Mouse (Mus musculus) midbrain, embryonic 13.5 days (tissue): ENCODE data around the gene Olfr1393. TPM values are rescaled to one million over a fixed set of nuclear protein-coding genes. Genes with fewer than 3 reads are reported as not detected.
"Not testable (repeated sequence)": the region's sequence is repeated elsewhere in the genome, so short reads cannot be mapped to it uniquely, and the experiment has no call there.

Experiments used
- ATAC-seq: fragments of 200-750 bp; cut with Nextera tagmentation; 2 replicates; pipeline ENCODE4 v1.8.0; 2017; ENCODE audit warnings: mild to moderate bottlenecking, moderate TSS enrichment, moderate library complexity
- H3K27ac ChIP-seq: fragments of 300-500 bp; sonication (generic); 2 replicates; pipeline ENCODE4 v1.5.1; 2015; ENCODE audit warnings: inconsistent platforms, mild to moderate bottlenecking, moderate library complexity
- H3K27me3 ChIP-seq: fragments of 300-500 bp; sonication (generic); 2 replicates; pipeline ENCODE4 v1.6.1; 2015; ENCODE audit warnings: mild to moderate bottlenecking, inconsistent platforms
- H3K36me3 ChIP-seq: fragments of 300-500 bp; sonication (generic); 2 replicates; pipeline ENCODE4 v1.6.1; 2015; ENCODE audit warnings: mild to moderate bottlenecking, inconsistent platforms
- H3K4me1 ChIP-seq: fragments of 300-500 bp; sonication (generic); replicated peaks from 2 replicates; pipeline ENCODE4 v1.6.1; 2015; ENCODE audit warnings: inconsistent platforms
- H3K4me2 ChIP-seq: fragments of 300-500 bp; sonication (generic); replicated peaks from 2 replicates; pipeline ENCODE4 v1.6.1; 2015; ENCODE audit warnings: moderate library complexity, mild to moderate bottlenecking, inconsistent platforms
- H3K4me3 ChIP-seq: fragments of 300-500 bp; sonication (generic); replicated peaks from 2 replicates; pipeline ENCODE4 v1.5.1; 2015; ENCODE audit warnings: mild to moderate bottlenecking, inconsistent platforms
- H3K9ac ChIP-seq: fragments of 300-500 bp; sonication (generic); replicated peaks from 2 replicates; pipeline ENCODE4 v1.6.1; 2015; ENCODE audit warnings: mild to moderate bottlenecking, inconsistent platforms
- H3K9me3 ChIP-seq: fragments of 300-500 bp; sonication (generic); 2 replicates; pipeline ENCODE4 v1.6.1; 2016; ENCODE audit warnings: mild to moderate bottlenecking, inconsistent platforms
- WGBS: fragments of 180-500 bp; shearing (Covaris S2); methylation state at CpG from one replicate; pipeline ENCODE4 v1.1.7; 2015; 5-methylcytosine and 5-hydroxymethylcytosine counted together
- polyA plus RNA-seq: library from polyadenylated mRNA; unstranded; fragments of >200 nt; fragmentation: Nextera tagmentation; extraction: Ambion mirVana; gene quantifications from 2 replicates; pipeline ENCODE4 v1.2.1, GENCODE M21; 2015

Olfr1393 gene
- polyA plus RNA-seq, 1 experiment from 2014 or later: not detected

- Histone ChIP-seq H3K9me3 (no peaks in the 10 kb centered on the region), H3K27ac (no peak overlapping the region), H3K9ac (no peak overlapping the region), H3K4me2 (no peak overlapping the region), H3K4me3 (no peak overlapping the region), H3K27me3 (no peaks in the 10 kb centered on the region), H3K36me3 (0 out of 2 replicates have a peak, but pooled peaks cover 2% of the 10 kb centered on the region), H3K4me1 (peaks cover 6% of the 10 kb centered on the region; the same call in 1 of the 2 replicates)
- ATAC-seq: no peak
- 95% methylated on average over 9 of the region's 9 CpGs for WGBS
Measured at GRCm38 (mm10) chr11:49269761-49270160, 8.3 kb upstream of the Olfr1393 start.

GRCm38 (mm10) chr11:49270368-49270767 is 7.7 kb upstream of the Olfr1393 start:
- Histone ChIP-seq H3K4me3 (no peak overlapping the region), H3K9me3 (no peaks in the 10 kb centered on the region), H3K9ac (no peak overlapping the region), H3K27me3 (no peaks in the 10 kb centered on the region), H3K27ac (no peak overlapping the region), H3K4me2 (no peak overlapping the region), H3K4me1 (peaks cover 6% of the 10 kb centered on the region; the same call in 1 of the 2 replicates), H3K36me3 (no peaks in the 10 kb centered on the region)
- WGBS: 90% methylated on average over 4 of the region's 4 CpGs
- ATAC-seq: no peak

- Histone ChIP-seq H3K9ac (no peak overlapping the region), H3K27ac (no peak overlapping the region), H3K36me3 (no peaks in the 10 kb centered on the region), H3K4me3 (no peak overlapping the region), H3K27me3 (no peaks in the 10 kb centered on the region), H3K9me3 (no peaks in the 10 kb centered on the region), H3K4me2 (no peak overlapping the region), H3K4me1 (peaks cover 6% of the 10 kb centered on the region; the same call in 1 of the 2 replicates)
- peak; percentile 46; the same call in 1 of the 2 replicates for ATAC-seq
- WGBS: 31% methylated on average over 7 of the region's 7 CpGs
Measured at GRCm38 (mm10) chr11:49271334-49271733, 6.8 kb upstream of the Olfr1393 start.

- H3K27ac ChIP-seq: no peak overlapping the region
- ATAC-seq: peak; percentile 72
Measured at GRCm38 (mm10) chr11:49273834-49274519, 4.1 kb upstream of the Olfr1393 start.

GRCm38 (mm10) chr11:49284982-49285381 is 6.9 kb downstream of the Olfr1393 start, which contains the start of gene Olfr1392:
Gene Olfr1392, plus strand, starts transcription at chr11:49285282.
- H3K4me1 ChIP-seq, H3K4me3 ChIP-seq, H3K9me3 ChIP-seq, H3K36me3 ChIP-seq, H3K4me2 ChIP-seq, H3K27ac ChIP-seq, H3K9ac ChIP-seq, H3K27me3 ChIP-seq, ATAC-seq: not testable (repeated sequence)
- WGBS: 47% methylated on average over 1 of the region's 1 CpGs

More at GRCm38 (mm10) chr11:49273834-49274519, 4.1 kb upstream of the Olfr1393 start:
- no peaks in the 10 kb centered on the region for H3K27me3 ChIP-seq
- 62% methylated on average over 11 of the region's 11 CpGs for WGBS
- H3K4me1 ChIP-seq: peaks cover 6% of the 10 kb centered on the region; the same call in 1 of the 2 replicates
- H3K9me3 ChIP-seq: no peaks in the 10 kb centered on the region
- H3K4me2 ChIP-seq: no peak overlapping the region; the same call in 1 of the 2 replicates
- no peaks in the 10 kb centered on the region for H3K36me3 ChIP-seq
- no peak overlapping the region for H3K4me3 ChIP-seq
- 0 out of 2 replicates have a peak overlapping the region, but pooled peaks have one; percentile 1 for H3K9ac ChIP-seq

- no peak overlapping the region for H3K9ac ChIP-seq
- H3K4me2 ChIP-seq: no peak overlapping the region
- H3K4me1 ChIP-seq: no peaks in the 10 kb centered on the region
- no peaks in the 10 kb centered on the region for H3K36me3 ChIP-seq
- WGBS: 85% methylated on average over 2 of the region's 2 CpGs
- H3K9me3 ChIP-seq: no peaks in the 10 kb centered on the region; the same call in 1 of the 2 replicates
- no peaks in the 10 kb centered on the region for H3K27me3 ChIP-seq
- ATAC-seq: no peak
- H3K27ac ChIP-seq: no peak overlapping the region
- H3K4me3 ChIP-seq: no peak overlapping the region
Measured at GRCm38 (mm10) chr11:49287251-49287650, 9.1 kb downstream of the Olfr1393 start.

GRCm38 (mm10) chr11:49292777-49293176 is 14.7 kb downstream of the Olfr1393 start:
- Histone ChIP-seq H3K36me3 (no peaks in the 10 kb centered on the region), H3K4me2 (no peak overlapping the region), H3K27me3 (no peaks in the 10 kb centered on the region), H3K9ac (no peak overlapping the region), H3K4me3 (no peak overlapping the region), H3K4me1 (0 out of 2 replicates have a peak, but pooled peaks cover 3% of the 10 kb centered on the region), H3K9me3 (no peaks in the 10 kb centered on the region), H3K27ac (no peak overlapping the region)
- WGBS: 55% methylated on average over 3 of the region's 3 CpGs
- no peak for ATAC-seq

- no peak for ATAC-seq
- H3K9ac ChIP-seq: no peak within 1 kb of the TSS
- no peak within 1 kb of the TSS for H3K4me3 ChIP-seq
- no peak within 1 kb of the TSS for H3K4me2 ChIP-seq
- H3K4me1 ChIP-seq: no peaks in the 10 kb centered on the region
- no peak within 1 kb of the TSS for H3K27ac ChIP-seq
- no peaks in the 10 kb centered on the region for H3K9me3 ChIP-seq
- no peaks in the 10 kb centered on the region for H3K36me3 ChIP-seq
- no peaks in the 10 kb centered on the region for H3K27me3 ChIP-seq
Measured at GRCm38 (mm10) chr11:49304441-49304840, 26.3 kb downstream of the Olfr1393 start, which contains the start of gene Olfr10. Gene Olfr10, plus strand, starts transcription at chr11:49304741.

GRCm38 (mm10) chr11:49308547-49308946 is 30.4 kb downstream of the Olfr1393 start:
- H3K36me3 ChIP-seq, H3K9ac ChIP-seq, H3K4me3 ChIP-seq, H3K27me3 ChIP-seq, H3K27ac ChIP-seq, H3K4me2 ChIP-seq, ATAC-seq, H3K4me1 ChIP-seq, H3K9me3 ChIP-seq: not testable (repeated sequence)
- 84% methylated on average over 5 of the region's 5 CpGs for WGBS

- no peaks in the 10 kb centered on the region for H3K4me1 ChIP-seq
- 81% methylated on average over 2 of the region's 2 CpGs for WGBS
- no peak for ATAC-seq
- H3K36me3 ChIP-seq: no peaks in the 10 kb centered on the region
- H3K27me3 ChIP-seq: no peaks in the 10 kb centered on the region
- no peak within 1 kb of the TSS for H3K27ac ChIP-seq
- H3K9me3 ChIP-seq: no peaks in the 10 kb centered on the region
- H3K4me2 ChIP-seq: no peak within 1 kb of the TSS
- H3K9ac ChIP-seq: no peak within 1 kb of the TSS
- H3K4me3 ChIP-seq: no peak within 1 kb of the TSS
Measured at GRCm38 (mm10) chr11:49322442-49322841, 44.3 kb downstream of the Olfr1393 start, which contains the start of gene Olfr1391. Gene Olfr1391, plus strand, starts transcription at chr11:49322742.

GRCm38 (mm10) chr11:49326726-49327125 is 48.6 kb downstream of the Olfr1393 start:
- 79% methylated on average over 3 of the region's 3 CpGs for WGBS
- H3K36me3 ChIP-seq: no peaks in the 10 kb centered on the region
- H3K27me3 ChIP-seq: no peaks in the 10 kb centered on the region
- no peaks in the 10 kb centered on the region for H3K4me1 ChIP-seq
- H3K4me2 ChIP-seq: no peak overlapping the region
- H3K4me3 ChIP-seq: no peak overlapping the region
- no peak overlapping the region for H3K9ac ChIP-seq
- no peak for ATAC-seq
- no peaks in the 10 kb centered on the region for H3K9me3 ChIP-seq
- H3K27ac ChIP-seq: no peak overlapping the region

GRCm38 (mm10) chr11:49329686-49330085 is 51.6 kb downstream of the Olfr1393 start:
- H3K4me1 ChIP-seq: no peaks in the 10 kb centered on the region
- ATAC-seq: no peak
- 82% methylated on average over 1 of the region's 1 CpGs for WGBS
- no peak overlapping the region for H3K9ac ChIP-seq
- H3K4me3 ChIP-seq: no peak overlapping the region
- no peaks in the 10 kb centered on the region for H3K36me3 ChIP-seq
- no peaks in the 10 kb centered on the region for H3K27me3 ChIP-seq
- no peaks in the 10 kb centered on the region for H3K9me3 ChIP-seq
- no peak overlapping the region for H3K4me2 ChIP-seq
- H3K27ac ChIP-seq: no peak overlapping the region
